Mouse (Mus musculus): Measurements from ENCODE around the gene Aspscr1.

DNA sequence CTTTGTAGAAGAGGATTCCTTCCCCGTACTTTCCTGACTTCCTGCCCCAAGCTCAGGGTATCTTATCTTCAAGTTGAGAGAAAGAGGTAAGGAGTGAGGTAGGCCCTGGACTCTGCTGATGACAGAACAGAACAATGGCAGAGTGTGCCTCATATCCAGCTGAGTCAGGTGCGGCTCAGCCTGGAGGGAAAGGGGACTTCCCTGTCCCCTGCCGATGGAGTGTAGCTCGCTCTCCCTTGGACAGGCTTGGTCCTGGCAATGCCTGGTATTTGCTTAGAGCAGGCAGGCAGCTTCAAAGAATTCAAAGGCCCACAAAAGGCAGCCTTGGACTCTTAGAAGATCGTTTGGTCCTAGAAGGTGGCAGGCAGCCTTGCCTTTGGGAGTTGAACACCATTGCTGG lies 33.3 kb downstream of the Aspscr1 start:
- no peak for TF ChIP-seq CTCF (IDR thresholded peaks at IDR 0.05; ENCODE audit: insufficient read depth, low read length)
- no peak for TF ChIP-seq POLR2A (IDR thresholded peaks at IDR 0.05; ENCODE audit: borderline replicate concordance, extremely low read depth, low read depth, low read length)
